Mouse (Mus musculus): ENCODE data around the gene Fam43a.
A peak's percentile ranks its signal among the peaks of the same experiment; 100 is the strongest.

The Fam43a gene

GRCm38 (mm10) chr16:30595835-30596557 is 3.5 kb upstream of the Fam43a start:
- no peak for DNase-seq (ENCODE audit: low spot score in 2 of 2)

GRCm38 (mm10) chr16:30596959-30597681 is 2.4 kb upstream of the Fam43a start:
- DNase-seq (ENCODE audit: low spot score in 2 of 2), result peak in 1 of 2 experiments; percentile 97

GRCm38 (mm10) chr16:30600431-30601045 is 1.0 kb downstream of the Fam43a start:
- peak in 1 of 2 experiments; percentile 43 for DNase-seq (ENCODE audit: low spot score in 2 of 2)

GRCm38 (mm10) chr16:30601046-30601832 is 1.7 kb downstream of the Fam43a start:
- DNase-seq (ENCODE audit: low spot score in 2 of 2), result peak in 1 of 2 experiments; percentile 69

GRCm38 (mm10) chr16:30601946-30602345 is 2.4 kb downstream of the Fam43a start:
- DNase-seq (ENCODE audit: low spot score in 2 of 2), result no peak

- no peak for DNase-seq (ENCODE audit: low spot score in 2 of 2)
Observed at GRCm38 (mm10) chr16:30602684-30603530, 3.4 kb downstream of the Fam43a start.

- DNase-seq (ENCODE audit: low spot score in 2 of 2), result no peak
Observed at GRCm38 (mm10) chr16:30603531-30603842, 4.0 kb downstream of the Fam43a start.

- no peak for DNase-seq (ENCODE audit: low spot score in 2 of 2)
Observed at GRCm38 (mm10) chr16:30604061-30604806, 4.7 kb downstream of the Fam43a start.

GRCm38 (mm10) chr16:30604807-30605137 is 5.2 kb downstream of the Fam43a start:
- no peak for DNase-seq (ENCODE audit: low spot score in 2 of 2)

GRCm38 (mm10) chr16:30605528-30605927 is 6.0 kb downstream of the Fam43a start:
- no peak for DNase-seq (ENCODE audit: low spot score in 2 of 2)

- DNase-seq (ENCODE audit: low spot score in 2 of 2), result no peak
Observed at GRCm38 (mm10) chr16:30607868-30608267, 8.3 kb downstream of the Fam43a start.

GRCm38 (mm10) chr16:30611331-30611730 is 11.8 kb downstream of the Fam43a start:
- DNase-seq (ENCODE audit: low spot score in 2 of 2), result no peak

GRCm38 (mm10) chr16:30613122-30613521 is 13.6 kb downstream of the Fam43a start:
- no peak for DNase-seq (ENCODE audit: low spot score in 2 of 2)

- no peak for DNase-seq (ENCODE audit: low spot score in 2 of 2)
Observed at GRCm38 (mm10) chr16:30614122-30614521, 14.6 kb downstream of the Fam43a start.

- DNase-seq (ENCODE audit: low spot score in 2 of 2), result no peak
Observed at GRCm38 (mm10) chr16:30614705-30615317, 15.3 kb downstream of the Fam43a start.

GRCm38 (mm10) chr16:30616281-30616680 is 16.8 kb downstream of the Fam43a start:
- no peak for DNase-seq (ENCODE audit: low spot score in 2 of 2)

- DNase-seq (ENCODE audit: low spot score in 2 of 2), result no peak
Observed at GRCm38 (mm10) chr16:30623645-30624044, 24.1 kb downstream of the Fam43a start.

GRCm38 (mm10) chr16:30624640-30625039 is 25.1 kb downstream of the Fam43a start:
- no peak for DNase-seq (ENCODE audit: low spot score in 2 of 2)

GRCm38 (mm10) chr16:30627586-30628337 is 28.2 kb downstream of the Fam43a start:
- DNase-seq (ENCODE audit: low spot score in 2 of 2), result no peak

Measured in left cerebral cortex, adult 9 months (tissue).